Mouse (Mus musculus) brown adipose tissue, adult 24 weeks (tissue): Measurements from ENCODE around the gene Pard6b. TPM values are rescaled to one million over a fixed set of nuclear protein-coding genes. Genes with fewer than 3 reads are reported as not detected.

ENCODE experiments used
- polyA plus RNA-seq: library from polyadenylated mRNA; stranded (reverse); fragments of >200 nt; gene quantifications from 2 replicates; pipeline ENCODE4 v1.2.4, GENCODE M21; 2012; ENCODE audit not compliant: missing spikeins, insufficient read depth, insufficient read length

The Pard6b gene
- polyA plus RNA-seq, 1 experiment, result not detected

Other genes with a start within 250 kb of the Pard6b start
- 7.6 and 16.2 TPM in 2 replicates for gene Ptpn1, start 148.9 kb upstream of the Pard6b start, polyA plus RNA-seq
- 0.33 TPM in 1 of 2 replicates, not detected in the other for gene Ripor3, start 70.4 kb upstream of the Pard6b start, polyA plus RNA-seq
- gene Adnp, start 126.1 kb downstream of the Pard6b start, polyA plus RNA-seq, result 4.1 and 5.9 TPM in 2 replicates
- gene Gm20716, start 149.4 kb downstream of the Pard6b start, polyA plus RNA-seq, result 25.1 and 26.9 TPM in 2 replicates
- 125 and 170 TPM in 2 replicates for gene Dpm1, start 149.6 kb downstream of the Pard6b start, polyA plus RNA-seq
- 4.0 and 5.9 TPM in 2 replicates for gene Mocs3, start 149.6 kb downstream of the Pard6b start, polyA plus RNA-seq
- not detected in 2 replicates for gene Kcng1, start 200.7 kb downstream of the Pard6b start, polyA plus RNA-seq